Mouse (Mus musculus) small intestine, adult 2 months (tissue): ENCODE results near the gene Dusp10.

Source experiments
- CTCF ChIP-seq: fragments of 200-500 bp; IDR thresholded peaks from 2 replicates; pipeline ENCODE4 v1.5.1; 2012; ENCODE audit warnings: low read depth, mild to moderate bottlenecking, control low read depth, inconsistent platforms, low read length, moderate library complexity, mixed read lengths; ENCODE audit not compliant: insufficient replicate concordance, insufficient read length; ENCODE audit errors: extremely low read depth
- POLR2A ChIP-seq: fragments of 200-500 bp; IDR thresholded peaks from 2 replicates; pipeline ENCODE4 v1.6.1; 2012; ENCODE audit warnings: low read depth, mild to moderate bottlenecking, control low read depth, inconsistent platforms, low read length, moderate library complexity

DNA sequence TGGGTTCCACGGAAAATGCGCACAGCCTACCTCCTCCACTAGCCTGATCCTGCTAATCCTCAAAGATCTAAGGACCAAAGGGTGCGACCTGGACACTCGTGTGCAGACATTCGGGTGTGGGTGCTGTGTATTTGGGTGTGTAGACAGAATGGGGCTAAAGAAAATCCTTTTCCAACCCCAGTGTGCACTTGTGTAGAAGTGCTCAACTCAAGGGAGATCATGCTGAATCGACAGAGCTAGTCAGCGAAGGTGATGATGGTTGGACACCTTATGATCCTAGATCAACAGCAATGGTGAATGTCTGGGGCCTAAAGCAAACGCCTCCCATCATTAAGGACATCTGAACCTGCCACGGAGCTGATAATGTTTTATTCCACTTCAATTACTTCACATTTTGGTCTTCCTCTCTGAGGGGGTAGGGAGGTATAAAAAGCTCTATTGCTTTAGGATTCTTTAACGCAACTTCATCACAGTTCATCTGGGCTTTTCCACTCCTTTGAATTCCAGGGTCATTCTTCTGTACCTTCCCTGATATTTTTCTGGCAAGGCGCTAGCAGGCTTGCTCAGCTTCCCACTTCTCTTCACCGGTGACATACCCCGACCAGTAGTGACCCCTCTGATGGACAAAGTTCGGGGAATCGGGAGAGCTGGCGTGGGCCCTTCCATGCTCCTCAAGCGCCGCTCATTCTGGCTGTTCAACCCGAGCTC, 19.7 kb downstream of the Dusp10 start:
- TF ChIP-seq CTCF = no peak
- TF ChIP-seq POLR2A = no peak
